Mouse (Mus musculus): ENCODE results near the gene Chd2. TPM values are rescaled to one million over a fixed set of nuclear protein-coding genes. Genes with fewer than 3 reads are reported as not detected.
A peak's percentile ranks its signal among the peaks of the same experiment; 100 is the strongest.

The Chd2 gene
- polyA plus RNA-seq, 1 experiment from 2014 or later, result 50.5 TPM

- peak overlapping the region; percentile 67 for H3K4me2 ChIP-seq (ENCODE audit: low read length)
- 17% methylated on average over 8 of the region's 8 CpGs for WGBS
- no peak for ATAC-seq (replicated peaks; ENCODE audit: low FRiP score, low TSS enrichment, low read depth)
- H3K4me3 ChIP-seq (ENCODE audit: low read depth, low read length), result peak overlapping the region; percentile 100
- no peaks in the 10 kb centered on the region for H3K9me3 ChIP-seq (ENCODE audit: control insufficient read depth, low read length)
- peak; percentile 45 for DNase-seq (ENCODE audit: low spot score)
- H3K27me3 ChIP-seq (replicated peaks; ENCODE audit: control insufficient read depth, insufficient read depth, low read length), result no peaks in the 10 kb centered on the region
- peak overlapping the region; percentile 99 for H3K27ac ChIP-seq (ENCODE audit: low read depth)
- H3K9ac ChIP-seq (ENCODE audit: low read length), result peak overlapping the region; percentile 86
- H3K36me3 ChIP-seq (ENCODE audit: control insufficient read depth, insufficient read depth, low read length), result no peaks in the 10 kb centered on the region
- peaks cover 5% of the 10 kb centered on the region; the same call in 1 of the 2 replicates for H3K4me1 ChIP-seq (replicated peaks; ENCODE audit: control insufficient read depth, insufficient read depth, low read length)
Measured at GRCm38 (mm10) chr7:73559170-73559852, 17.7 kb upstream of the Chd2 start.

- Histone ChIP-seq H3K27me3 (replicated peaks; ENCODE audit: control insufficient read depth, insufficient read depth, low read length) (no peaks in the 10 kb centered on the region), H3K9ac (ENCODE audit: low read length) (peak overlapping the region; percentile 100), H3K36me3 (ENCODE audit: control insufficient read depth, insufficient read depth, low read length) (no peaks in the 10 kb centered on the region), H3K27ac (ENCODE audit: low read depth) (peak overlapping the region; percentile 99), H3K9me3 (ENCODE audit: control insufficient read depth, low read length) (no peaks in the 10 kb centered on the region), H3K4me3 (ENCODE audit: low read depth, low read length) (peak overlapping the region; percentile 100), H3K4me2 (ENCODE audit: low read length) (peak overlapping the region; percentile 67), H3K4me1 (replicated peaks; ENCODE audit: control insufficient read depth, insufficient read depth, low read length) (peaks cover 5% of the 10 kb centered on the region; the same call in 1 of the 2 replicates)
- DNase-seq (ENCODE audit: low spot score), result peak; percentile 96
- ATAC-seq (replicated peaks; ENCODE audit: low FRiP score, low TSS enrichment, low read depth), result peak; percentile 99
- WGBS, result under 1% methylated on average over 55 of the region's 60 CpGs
Measured at GRCm38 (mm10) chr7:73558293-73559169, 16.9 kb upstream of the Chd2 start.

- peak; percentile 79 for DNase-seq (ENCODE audit: low spot score)
Measured at GRCm38 (mm10) chr7:73557671-73558265, 16.1 kb upstream of the Chd2 start.

GRCm38 (mm10) chr7:73556688-73557667 is 15.3 kb upstream of the Chd2 start:
- H3K27ac ChIP-seq (ENCODE audit: low read depth), result peak overlapping the region; percentile 99
- H3K36me3 ChIP-seq (ENCODE audit: control insufficient read depth, insufficient read depth, low read length), result peaks cover 13% of the 10 kb centered on the region
- peak overlapping the region; percentile 100 for H3K9ac ChIP-seq (ENCODE audit: low read length)
- WGBS, result under 1% methylated on average over 25 of the region's 25 CpGs
- no peaks in the 10 kb centered on the region for H3K27me3 ChIP-seq (replicated peaks; ENCODE audit: control insufficient read depth, insufficient read depth, low read length)
- no peaks in the 10 kb centered on the region for H3K9me3 ChIP-seq (ENCODE audit: control insufficient read depth, low read length)
- peak; percentile 49 for DNase-seq (ENCODE audit: low spot score)
- peak overlapping the region; percentile 100 for H3K4me3 ChIP-seq (ENCODE audit: low read depth, low read length)
- peak overlapping the region; percentile 78 for H3K4me2 ChIP-seq (ENCODE audit: low read length)
- no peak for ATAC-seq (replicated peaks; ENCODE audit: low FRiP score, low TSS enrichment, low read depth)
- peaks cover 5% of the 10 kb centered on the region for H3K4me1 ChIP-seq (replicated peaks; ENCODE audit: control insufficient read depth, insufficient read depth, low read length)

More at GRCm38 (mm10) chr7:73557671-73558265, 16.1 kb upstream of the Chd2 start:
- Histone ChIP-seq H3K4me3 (ENCODE audit: low read depth, low read length) (peak overlapping the region; percentile 100), H3K27me3 (replicated peaks; ENCODE audit: control insufficient read depth, insufficient read depth, low read length) (no peaks in the 10 kb centered on the region), H3K4me2 (ENCODE audit: low read length) (peak overlapping the region; percentile 16; the same call in 1 of the 2 replicates), H3K4me1 (replicated peaks; ENCODE audit: control insufficient read depth, insufficient read depth, low read length) (peaks cover 5% of the 10 kb centered on the region), H3K9me3 (ENCODE audit: control insufficient read depth, low read length) (no peaks in the 10 kb centered on the region), H3K9ac (ENCODE audit: low read length) (peak overlapping the region; percentile 100), H3K36me3 (ENCODE audit: control insufficient read depth, insufficient read depth, low read length) (peaks cover 5% of the 10 kb centered on the region; the same call in 1 of the 2 replicates), H3K27ac (ENCODE audit: low read depth) (peak overlapping the region; percentile 99)
- 0% methylated on average over 47 of the region's 80 CpGs for WGBS
- ATAC-seq (replicated peaks; ENCODE audit: low FRiP score, low TSS enrichment, low read depth), result peak; percentile 7

GRCm38 (mm10) chr7:73555918-73556580 is 14.4 kb upstream of the Chd2 start:
- Histone ChIP-seq H3K4me3 (ENCODE audit: low read depth, low read length) (peak overlapping the region; percentile 100), H3K9ac (ENCODE audit: low read length) (peak overlapping the region; percentile 100), H3K9me3 (ENCODE audit: control insufficient read depth, low read length) (no peaks in the 10 kb centered on the region), H3K27me3 (replicated peaks; ENCODE audit: control insufficient read depth, insufficient read depth, low read length) (no peaks in the 10 kb centered on the region), H3K4me2 (ENCODE audit: low read length) (peak overlapping the region; percentile 78), H3K4me1 (replicated peaks; ENCODE audit: control insufficient read depth, insufficient read depth, low read length) (peaks cover 5% of the 10 kb centered on the region), H3K27ac (ENCODE audit: low read depth) (no peak overlapping the region), H3K36me3 (ENCODE audit: control insufficient read depth, insufficient read depth, low read length) (peaks cover 17% of the 10 kb centered on the region)
- WGBS, result 14% methylated on average over 4 of the region's 4 CpGs
- no peak for ATAC-seq (replicated peaks; ENCODE audit: low FRiP score, low TSS enrichment, low read depth)
- DNase-seq (ENCODE audit: low spot score), result no peak

GRCm38 (mm10) chr7:73554849-73555248 is 13.2 kb upstream of the Chd2 start:
- WGBS, result 37% methylated on average over 2 of the region's 2 CpGs
- DNase-seq (ENCODE audit: low spot score), result no peak
- Histone ChIP-seq H3K9me3 (ENCODE audit: control insufficient read depth, low read length) (no peaks in the 10 kb centered on the region), H3K36me3 (ENCODE audit: control insufficient read depth, insufficient read depth, low read length) (peaks cover 25% of the 10 kb centered on the region), H3K27me3 (replicated peaks; ENCODE audit: control insufficient read depth, insufficient read depth, low read length) (no peaks in the 10 kb centered on the region), H3K9ac (ENCODE audit: low read length) (no peak overlapping the region), H3K27ac (ENCODE audit: low read depth) (no peak overlapping the region), H3K4me2 (ENCODE audit: low read length) (peak overlapping the region; percentile 37; the same call in 1 of the 2 replicates), H3K4me3 (ENCODE audit: low read depth, low read length) (0 out of 2 replicates have a peak overlapping the region, but pooled peaks have one; percentile 20), H3K4me1 (replicated peaks; ENCODE audit: control insufficient read depth, insufficient read depth, low read length) (peaks cover 2% of the 10 kb centered on the region)
- ATAC-seq (replicated peaks; ENCODE audit: low FRiP score, low TSS enrichment, low read depth), result no peak

GRCm38 (mm10) chr7:73553160-73553559 is 11.5 kb upstream of the Chd2 start:
- H3K9ac ChIP-seq (ENCODE audit: low read length), result no peak overlapping the region
- ATAC-seq (replicated peaks; ENCODE audit: low FRiP score, low TSS enrichment, low read depth), result no peak
- H3K27ac ChIP-seq (ENCODE audit: low read depth), result no peak overlapping the region
- WGBS, result 63% methylated on average over 2 of the region's 2 CpGs
- H3K27me3 ChIP-seq (replicated peaks; ENCODE audit: control insufficient read depth, insufficient read depth, low read length), result no peaks in the 10 kb centered on the region
- no peaks in the 10 kb centered on the region for H3K9me3 ChIP-seq (ENCODE audit: control insufficient read depth, low read length)
- 0 out of 2 replicates have a peak overlapping the region, but pooled peaks have one; percentile 16 for H3K4me3 ChIP-seq (ENCODE audit: low read depth, low read length)
- H3K4me2 ChIP-seq (ENCODE audit: low read length), result peak overlapping the region; percentile 40
- H3K36me3 ChIP-seq (ENCODE audit: control insufficient read depth, insufficient read depth, low read length), result peaks cover 40% of the 10 kb centered on the region
- peaks cover 4% of the 10 kb centered on the region; the same call in 1 of the 2 replicates for H3K4me1 ChIP-seq (replicated peaks; ENCODE audit: control insufficient read depth, insufficient read depth, low read length)
- DNase-seq (ENCODE audit: low spot score), result no peak
